Mouse (Mus musculus) testis, adult 2 months (tissue): Measurements from ENCODE around the gene Gpr146. TPM values are rescaled to one million over a fixed set of nuclear protein-coding genes. Genes with fewer than 3 reads are reported as not detected.

Source experiments
- H3K27ac ChIP-seq: fragments of 200-500 bp; 2 replicates; pipeline ENCODE4 v1.5.1; 2012; ENCODE audit warnings: low read depth, low read length; ENCODE audit not compliant: control insufficient read depth, insufficient read depth
- H3K27me3 ChIP-seq: fragments of 200-500 bp; 2 replicates; pipeline ENCODE4 v1.6.1; 2012; ENCODE audit warnings: mild to moderate bottlenecking, low read length, moderate library complexity; ENCODE audit not compliant: control insufficient read depth, insufficient read depth
- H3K36me3 ChIP-seq: fragments of 200-500 bp; 2 replicates; pipeline ENCODE4 v1.6.1; 2012; ENCODE audit warnings: mild to moderate bottlenecking, low read length; ENCODE audit not compliant: control insufficient read depth, insufficient read depth
- H3K4me1 ChIP-seq: fragments of 200-500 bp; 2 replicates; pipeline ENCODE4 v1.6.1; 2012; ENCODE audit warnings: low read length; ENCODE audit not compliant: control insufficient read depth, insufficient read depth
- H3K4me3 ChIP-seq: fragments of 200-500 bp; 2 replicates; pipeline ENCODE4 v1.5.1; 2012; ENCODE audit warnings: low read depth, mild to moderate bottlenecking, low read length, moderate library complexity, mixed read lengths; ENCODE audit not compliant: control insufficient read depth
- CTCF ChIP-seq: fragments of 200-500 bp; IDR thresholded peaks from 2 replicates; pipeline ENCODE4 v1.5.1; 2012; ENCODE audit warnings: low read depth, mild to moderate bottlenecking, inconsistent platforms, low read length, moderate library complexity; ENCODE audit not compliant: control insufficient read depth, insufficient read depth, insufficient replicate concordance
- POLR2A ChIP-seq: fragments of 200-500 bp; IDR thresholded peaks from 2 replicates; pipeline ENCODE4 v1.6.1; 2012; ENCODE audit warnings: low read depth, mild to moderate bottlenecking, inconsistent platforms, low read length, moderate library complexity; ENCODE audit not compliant: control insufficient read depth
- polyA plus RNA-seq: library from polyadenylated mRNA; depleted of rRNA; stranded (reverse); fragments of >200 nt; gene quantifications from 2 replicates; pipeline ENCODE4 v1.2.3, GENCODE M21; 2012

Gpr146 gene
- polyA plus RNA-seq, 1 experiment: 1.2 TPM

DNA sequence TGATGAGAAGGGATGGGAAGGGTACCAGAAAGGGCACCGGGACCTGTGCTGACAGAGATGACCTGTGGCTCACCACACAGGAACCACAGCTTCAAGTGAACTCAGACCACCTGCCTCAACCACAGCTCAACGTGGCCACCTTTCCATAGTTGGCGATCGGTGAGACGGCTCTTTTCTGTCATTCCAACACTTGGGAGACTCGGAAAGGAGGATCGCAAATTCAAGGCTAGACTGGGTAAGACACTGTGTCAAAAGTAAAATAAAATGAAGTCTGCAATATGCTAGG is 717 bp downstream of the Gpr146 start:
- H3K27ac ChIP-seq: no peak overlapping the region; the same call in 1 of the 2 replicates
- TF ChIP-seq CTCF (no peak), POLR2A (no peak)
- H3K36me3 ChIP-seq: no peaks in the 10 kb centered on the region
- H3K27me3 ChIP-seq: no peaks in the 10 kb centered on the region
- H3K4me3 ChIP-seq: no peak overlapping the region
- peaks cover 29% of the 10 kb centered on the region for H3K4me1 ChIP-seq

DNA sequence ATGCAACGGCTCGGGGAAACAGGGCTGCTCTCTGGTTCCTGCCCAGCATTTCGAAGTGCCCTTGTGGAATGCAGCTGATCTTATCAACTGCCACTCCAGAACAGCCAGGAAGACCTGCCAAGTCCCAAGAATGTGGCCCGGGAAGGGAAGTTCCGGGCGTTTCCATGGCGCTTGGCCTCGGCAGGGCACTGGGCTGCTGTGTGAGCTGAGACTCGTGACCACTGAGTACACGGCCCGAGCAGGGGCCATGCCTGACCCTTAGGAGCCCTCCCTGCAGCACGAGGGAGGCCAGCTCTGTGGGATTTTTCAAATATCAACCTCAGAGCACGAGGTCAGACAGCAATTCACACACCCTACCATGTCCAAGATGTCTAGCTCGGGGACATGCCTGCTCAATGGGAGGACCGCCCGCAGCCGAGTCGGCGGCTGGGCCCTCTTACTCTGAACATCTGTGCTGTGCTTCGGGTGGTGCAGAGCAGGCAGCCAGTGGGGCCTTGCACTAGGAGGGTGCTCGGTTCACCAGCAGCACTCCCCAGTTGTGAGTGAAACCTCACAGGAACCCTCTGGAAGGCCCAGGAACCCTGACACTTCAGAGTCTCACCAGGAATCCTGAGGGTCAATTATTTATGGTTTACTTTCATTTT is 1.6 kb downstream of the Gpr146 start:
- no peak overlapping the region for H3K4me3 ChIP-seq
- peak overlapping the region; percentile 68 for H3K27ac ChIP-seq

DNA sequence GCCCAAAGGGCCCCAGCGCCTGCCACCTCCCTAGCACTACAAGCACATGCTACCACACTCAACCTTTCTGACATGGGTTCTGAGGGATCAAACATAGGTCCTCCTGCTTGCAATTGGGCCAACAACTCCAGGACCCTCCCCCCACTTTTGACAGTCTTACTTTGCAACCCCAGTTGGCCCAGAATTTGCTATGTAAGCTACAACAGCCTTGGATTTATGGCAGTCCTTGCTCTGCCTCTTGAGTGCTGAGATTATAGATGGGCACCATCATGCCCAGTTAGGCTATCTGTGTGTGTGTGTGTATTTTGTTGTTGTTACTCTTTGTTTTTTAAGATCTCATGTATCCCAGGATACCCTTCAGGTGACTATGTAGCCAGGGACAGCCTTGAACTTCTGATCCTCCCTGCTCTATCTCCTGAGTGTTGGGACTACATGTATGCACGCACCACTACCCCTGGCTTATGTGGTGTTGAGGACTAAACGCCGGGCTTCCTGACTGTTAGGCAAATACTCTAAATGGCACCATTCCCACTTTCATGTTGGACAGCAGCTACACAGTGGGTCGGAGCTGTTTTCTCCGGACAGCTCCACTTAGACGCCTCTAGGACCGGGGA is 2.4 kb downstream of the Gpr146 start:
- peak overlapping the region; percentile 75 for H3K27ac ChIP-seq
- H3K27me3 ChIP-seq: no peaks in the 10 kb centered on the region
- H3K4me1 ChIP-seq: peaks cover 29% of the 10 kb centered on the region
- peak overlapping the region; percentile 89 for H3K4me3 ChIP-seq
- no peak for TF ChIP-seq CTCF
- TF ChIP-seq POLR2A: no peak
- H3K36me3 ChIP-seq: no peaks in the 10 kb centered on the region

More for the DNA sequence above, 1.6 kb downstream of the Gpr146 start:
- Histone ChIP-seq H3K36me3 (no peaks in the 10 kb centered on the region), H3K4me1 (peaks cover 29% of the 10 kb centered on the region), H3K27me3 (no peaks in the 10 kb centered on the region)
- no peak for TF ChIP-seq CTCF

DNA sequence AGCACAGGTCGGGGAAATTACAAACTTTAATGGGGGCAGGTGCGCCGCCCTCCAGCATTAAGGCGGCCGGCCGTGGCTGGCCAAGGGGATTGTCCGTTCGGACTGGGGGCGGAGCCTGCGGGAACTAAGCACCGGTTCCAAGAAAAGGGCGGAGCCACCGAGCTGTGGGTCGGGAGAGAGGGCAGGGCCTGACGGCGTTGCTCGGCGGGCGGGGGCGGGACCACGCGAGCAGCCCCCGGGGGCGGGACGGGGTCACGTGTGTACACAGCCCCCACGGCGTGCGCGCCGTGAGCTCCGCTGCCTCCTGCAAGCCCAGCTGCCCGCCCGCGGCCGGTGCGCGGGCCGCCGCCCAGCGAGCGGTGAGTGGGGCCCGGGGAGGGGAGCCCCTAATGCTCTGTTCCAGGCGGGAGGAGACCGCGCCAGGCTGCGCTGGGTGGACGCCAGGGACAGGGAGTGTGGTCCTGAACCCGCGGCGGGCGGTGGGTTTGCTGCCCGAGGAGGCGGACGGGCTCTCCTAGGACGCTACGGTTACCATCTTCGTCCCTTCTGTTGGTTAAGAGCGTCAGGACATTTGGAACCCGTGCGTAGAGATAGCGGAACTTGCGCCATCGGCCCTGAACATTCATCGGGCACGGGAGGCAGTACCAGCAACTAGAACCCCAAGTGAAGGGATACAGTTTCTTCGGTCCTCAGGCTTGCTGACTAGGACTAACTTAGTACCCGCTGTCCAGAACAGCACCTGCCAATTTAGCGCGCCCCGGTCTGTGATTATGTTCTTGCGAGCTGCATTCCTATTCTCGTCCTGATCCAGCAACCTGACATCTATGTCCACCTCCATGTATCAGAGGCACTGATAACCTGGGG is 3.1 kb downstream of the Gpr146 start:
- peaks cover 29% of the 10 kb centered on the region for H3K4me1 ChIP-seq
- H3K36me3 ChIP-seq: no peaks in the 10 kb centered on the region
- peak overlapping the region; percentile 77 for H3K27ac ChIP-seq
- TF ChIP-seq POLR2A: peak; percentile 19; the same call in 1 of the 2 replicates
- no peak for TF ChIP-seq CTCF
- H3K27me3 ChIP-seq: no peaks in the 10 kb centered on the region
- peak overlapping the region; percentile 89 for H3K4me3 ChIP-seq

DNA sequence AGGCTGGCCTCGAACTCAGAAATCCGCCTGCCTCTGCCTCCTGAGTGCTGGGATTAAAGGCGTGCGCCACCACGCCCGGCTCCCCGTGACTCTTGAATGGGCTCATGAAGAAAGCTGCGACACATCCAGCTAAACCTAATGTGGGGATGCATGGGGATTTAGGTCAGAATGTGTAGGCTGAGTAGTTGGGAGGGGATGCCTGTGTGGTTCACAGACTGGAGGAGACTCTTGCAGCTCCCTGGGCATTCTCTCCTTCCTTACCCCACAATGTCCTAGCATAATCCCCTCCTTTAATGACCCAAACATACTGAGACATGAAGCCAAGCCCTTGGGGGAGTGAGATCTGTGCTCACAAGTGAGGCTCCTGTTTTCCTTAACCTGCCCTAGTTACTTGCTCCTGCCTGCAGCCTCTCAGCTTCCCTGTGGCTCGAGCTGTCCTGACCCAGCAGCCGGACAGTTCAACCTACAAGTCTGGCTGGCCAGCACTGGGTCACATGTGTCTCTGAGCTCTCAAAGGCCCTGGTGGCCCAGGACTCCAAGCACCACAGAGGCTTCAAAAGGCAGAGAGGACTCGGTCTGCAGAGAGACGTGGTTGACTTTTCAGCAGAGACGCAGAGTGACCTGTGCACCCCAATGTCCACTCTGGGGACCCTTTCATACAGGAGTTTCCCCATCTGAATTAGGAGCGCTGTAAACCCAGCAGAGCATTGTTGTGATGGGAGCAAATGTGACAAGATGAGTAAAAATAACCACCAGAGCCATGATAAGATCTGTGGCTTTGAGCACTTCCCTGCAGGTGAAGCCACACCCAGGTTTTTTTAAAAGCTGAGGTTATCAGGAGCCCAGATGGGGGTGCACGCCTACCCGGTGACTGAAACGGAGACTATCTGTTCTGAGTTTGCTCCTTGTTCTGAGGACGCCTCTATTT is 4.4 kb downstream of the Gpr146 start:
- Histone ChIP-seq H3K27ac (no peak overlapping the region), H3K36me3 (no peaks in the 10 kb centered on the region), H3K4me3 (no peak overlapping the region), H3K27me3 (no peaks in the 10 kb centered on the region), H3K4me1 (peaks cover 29% of the 10 kb centered on the region)
- no peak for TF ChIP-seq POLR2A
- TF ChIP-seq CTCF: no peak

DNA sequence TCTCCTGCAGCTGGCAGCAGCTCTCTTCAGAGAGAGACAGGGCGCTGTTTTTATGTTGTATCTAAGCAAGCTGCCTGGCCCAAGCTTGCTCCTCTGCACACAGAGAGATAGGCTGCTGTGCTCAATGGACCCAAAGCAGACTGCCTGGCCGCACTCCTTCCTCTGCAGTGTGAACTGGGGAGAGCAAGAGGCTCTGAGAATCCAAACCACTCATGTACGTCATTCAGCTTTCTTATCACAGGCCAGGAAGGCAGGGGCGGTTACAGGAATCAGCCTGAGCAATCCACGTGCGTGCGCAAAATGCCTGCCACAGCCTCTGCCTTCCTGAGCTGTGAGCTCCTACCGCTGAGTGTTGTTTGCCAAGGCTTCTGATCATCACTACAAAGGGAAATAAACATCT is 5.3 kb downstream of the Gpr146 start:
- Histone ChIP-seq H3K27me3 (no peaks in the 10 kb centered on the region), H3K4me3 (no peak overlapping the region), H3K4me1 (peaks cover 29% of the 10 kb centered on the region), H3K36me3 (no peaks in the 10 kb centered on the region), H3K27ac (no peak overlapping the region)
- TF ChIP-seq POLR2A (no peak), CTCF (no peak)
